Mouse (Mus musculus): ENCODE results near the gene Exoc6b. TPM values are rescaled to one million over a fixed set of nuclear protein-coding genes. Genes with fewer than 3 reads are reported as not detected.

Exoc6b gene
- total RNA-seq, 1 experiment: 19.8 TPM

DNA sequence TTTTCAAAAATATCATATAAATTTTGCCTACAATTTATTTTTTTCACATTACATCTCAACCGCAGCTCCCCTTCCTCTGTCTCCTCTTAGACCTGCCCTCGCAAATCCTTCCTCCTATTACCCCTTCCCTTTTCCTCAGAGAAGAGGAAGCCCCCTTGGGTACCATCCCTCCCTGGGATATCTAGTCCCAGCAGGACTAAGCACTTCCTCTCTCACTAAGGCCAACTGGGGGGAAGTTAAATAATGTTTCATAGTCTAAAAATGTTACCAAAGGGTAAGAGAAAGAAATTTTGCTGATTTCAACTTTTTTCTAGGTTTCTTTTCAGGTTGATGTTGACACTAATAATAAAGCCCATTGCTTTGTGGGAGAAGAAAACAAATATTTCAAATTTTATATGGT, 317.9 kb downstream of the Exoc6b start:
- Histone ChIP-seq H3K4me1 (ENCODE audit: control insufficient read depth in 2 of 2, insufficient read depth in 2 of 2, low read length in 2 of 2, poor library complexity in 1 of 2) (no peaks in the 10 kb centered on the region), H3K9ac (ENCODE audit: insufficient read depth, low read depth, low read length, poor library complexity, severe bottlenecking) (no peak overlapping the region), H3K9me3 (ENCODE audit: control insufficient read depth, insufficient read depth, low read depth, low read length) (no peaks in the 10 kb centered on the region), H3K36me3 (ENCODE audit: control insufficient read depth, insufficient read depth, low read length, poor library complexity, severe bottlenecking) (no peaks in the 10 kb centered on the region), H3K4me3 (ENCODE audit: insufficient read depth in 1 of 2, low read depth in 1 of 2, low read length in 2 of 2, poor library complexity in 1 of 2, severe bottlenecking in 1 of 2) (no peak overlapping the region), H3K27ac (ENCODE audit: insufficient read depth, low read depth, low read length, poor library complexity, severe bottlenecking) (no peak overlapping the region)
- DNase-seq (ENCODE audit: low read depth, low spot score): no peak
- TF ChIP-seq HCFC1 (IDR thresholded peaks at IDR 0.05; ENCODE audit: borderline replicate concordance, insufficient read depth, low read length) (no peak), ZC3H11A (IDR thresholded peaks at IDR 0.05; ENCODE audit: borderline replicate concordance, low read depth, low read length) (no peak)
- in situ Hi-C loops (cut with MboI; ENCODE audit: low sequenced_read_pairs in 2 of 2, unreplicated experiment in 2 of 2): no loop called here

DNA sequence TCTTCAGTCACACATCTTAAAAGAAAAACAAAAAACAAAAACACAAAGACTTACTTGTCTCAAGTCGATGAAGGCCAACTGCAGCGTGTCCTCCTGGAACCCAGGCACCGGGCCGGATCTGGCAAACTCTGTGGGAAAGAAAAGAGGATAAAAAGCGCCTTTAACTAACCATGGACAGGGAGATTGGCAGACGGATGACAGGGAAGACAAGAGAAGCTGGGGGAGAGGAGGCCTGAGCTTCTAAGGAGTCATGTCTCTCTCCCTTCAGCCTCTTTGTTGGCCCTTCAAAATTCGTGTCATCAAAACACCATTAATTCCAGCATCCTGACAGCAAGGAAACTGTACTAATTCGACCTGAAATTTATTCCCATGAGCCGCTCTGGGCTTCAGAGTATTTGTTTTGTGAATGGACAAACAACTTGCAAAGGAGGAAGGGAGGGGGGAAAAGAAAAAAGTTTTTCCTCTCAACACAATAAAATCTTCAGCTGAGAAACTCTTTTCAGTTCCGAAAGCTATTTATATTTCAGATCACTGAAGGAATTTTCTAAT, 322.4 kb downstream of the Exoc6b start:
- in situ Hi-C loops (cut with MboI; ENCODE audit: low sequenced_read_pairs in 2 of 2, unreplicated experiment in 2 of 2): no loop called here
- no peak overlapping the region for H3K27ac ChIP-seq (ENCODE audit: insufficient read depth, low read depth, low read length, poor library complexity, severe bottlenecking)
- H3K36me3 ChIP-seq (ENCODE audit: control insufficient read depth, insufficient read depth, low read length, poor library complexity, severe bottlenecking): no peaks in the 10 kb centered on the region

DNA sequence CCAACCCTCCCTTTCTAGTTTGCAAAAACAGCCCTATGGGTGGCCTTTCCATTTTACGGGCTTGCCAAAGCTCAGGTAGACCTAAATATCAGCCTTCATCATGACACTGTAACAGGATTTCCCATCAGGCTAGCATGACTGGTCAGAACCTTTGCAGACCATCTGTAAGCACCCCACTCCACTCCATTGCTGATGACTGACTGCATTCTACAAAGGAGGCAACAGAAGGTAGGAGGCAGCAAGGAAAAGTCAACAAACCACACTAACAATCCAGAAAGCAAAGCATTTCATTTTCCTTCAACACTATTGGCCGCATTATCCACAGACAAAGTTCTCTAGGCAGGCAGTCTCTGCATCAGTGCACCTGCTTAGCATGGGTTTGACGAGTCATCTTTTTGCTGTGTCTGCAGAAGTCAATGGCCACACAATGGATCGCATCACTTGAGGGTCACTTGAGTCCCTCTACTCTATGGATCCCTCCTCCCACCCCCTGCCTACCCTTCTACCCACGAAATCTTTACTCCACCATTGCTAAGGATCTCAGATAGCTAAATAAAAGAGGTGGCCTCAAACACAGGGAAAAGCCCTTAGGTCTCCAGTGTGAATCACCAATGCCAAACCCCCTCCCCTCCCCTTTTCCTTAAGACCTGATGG, 323.0 kb downstream of the Exoc6b start:
- Histone ChIP-seq H3K9ac (ENCODE audit: insufficient read depth, low read depth, low read length, poor library complexity, severe bottlenecking) (no peak overlapping the region), H3K4me1 (ENCODE audit: control insufficient read depth in 2 of 2, insufficient read depth in 2 of 2, low read length in 2 of 2, poor library complexity in 1 of 2) (no peaks in the 10 kb centered on the region), H3K36me3 (ENCODE audit: control insufficient read depth, insufficient read depth, low read length, poor library complexity, severe bottlenecking) (no peaks in the 10 kb centered on the region), H3K9me3 (ENCODE audit: control insufficient read depth, insufficient read depth, low read depth, low read length) (no peaks in the 10 kb centered on the region), H3K4me3 (ENCODE audit: insufficient read depth in 1 of 2, low read depth in 1 of 2, low read length in 2 of 2, poor library complexity in 1 of 2, severe bottlenecking in 1 of 2) (no peak overlapping the region), H3K27ac (ENCODE audit: insufficient read depth, low read depth, low read length, poor library complexity, severe bottlenecking) (no peak overlapping the region)
- TF ChIP-seq HCFC1 (IDR thresholded peaks at IDR 0.05; ENCODE audit: borderline replicate concordance, insufficient read depth, low read length) (no peak), ZNF384 (IDR thresholded peaks at IDR 0.05; ENCODE audit: low read depth, low read length) (no peak), ZC3H11A (IDR thresholded peaks at IDR 0.05; ENCODE audit: borderline replicate concordance, low read depth, low read length) (no peak), CHD2 (IDR thresholded peaks at IDR 0.05; ENCODE audit: low read depth, low read length) (no peak), MAFK (IDR thresholded peaks at IDR 0.05; ENCODE audit: insufficient read depth, low read depth, low read length) (no peak)
- in situ Hi-C loops (cut with MboI; ENCODE audit: low sequenced_read_pairs in 2 of 2, unreplicated experiment in 2 of 2): no loop called here
- no peak for DNase-seq (ENCODE audit: low read depth, low spot score)

More for the DNA sequence above, 322.4 kb downstream of the Exoc6b start:
- no peak for DNase-seq (ENCODE audit: low read depth, low spot score)
- TF ChIP-seq HCFC1 (IDR thresholded peaks at IDR 0.05; ENCODE audit: borderline replicate concordance, insufficient read depth, low read length): no peak
- no peak for TF ChIP-seq ZC3H11A (IDR thresholded peaks at IDR 0.05; ENCODE audit: borderline replicate concordance, low read depth, low read length)
- no peak for TF ChIP-seq MAFK (IDR thresholded peaks at IDR 0.05; ENCODE audit: insufficient read depth, low read depth, low read length)
- no peak for TF ChIP-seq ZNF384 (IDR thresholded peaks at IDR 0.05; ENCODE audit: low read depth, low read length)
- TF ChIP-seq CHD2 (IDR thresholded peaks at IDR 0.05; ENCODE audit: low read depth, low read length): no peak
- Histone ChIP-seq H3K9ac (ENCODE audit: insufficient read depth, low read depth, low read length, poor library complexity, severe bottlenecking) (no peak overlapping the region), H3K4me3 (ENCODE audit: insufficient read depth in 1 of 2, low read depth in 1 of 2, low read length in 2 of 2, poor library complexity in 1 of 2, severe bottlenecking in 1 of 2) (no peak overlapping the region), H3K4me1 (ENCODE audit: control insufficient read depth in 2 of 2, insufficient read depth in 2 of 2, low read length in 2 of 2, poor library complexity in 1 of 2) (no peaks in the 10 kb centered on the region), H3K9me3 (ENCODE audit: control insufficient read depth, insufficient read depth, low read depth, low read length) (no peaks in the 10 kb centered on the region)

DNA sequence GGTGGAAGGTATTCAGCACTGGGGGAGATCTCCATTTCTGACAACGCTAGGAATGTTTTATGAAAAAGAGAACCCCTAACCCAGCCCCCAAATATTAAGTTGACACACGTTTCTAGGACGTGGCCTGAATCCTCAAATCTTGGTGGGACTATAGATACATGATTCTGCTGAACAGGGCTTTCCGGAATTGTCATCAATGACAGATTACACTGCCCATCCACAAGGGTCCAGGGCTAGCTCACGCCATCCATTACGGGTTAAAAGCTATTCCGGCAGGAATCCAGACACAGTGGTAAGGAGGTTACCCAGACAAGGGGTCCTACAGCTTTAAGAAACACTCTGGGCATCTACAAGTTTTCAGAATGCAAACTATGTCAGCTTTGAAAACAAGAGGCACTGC, 323.7 kb downstream of the Exoc6b start:
- no peaks in the 10 kb centered on the region for H3K36me3 ChIP-seq (ENCODE audit: control insufficient read depth, insufficient read depth, low read length, poor library complexity, severe bottlenecking)
- H3K9me3 ChIP-seq (ENCODE audit: control insufficient read depth, insufficient read depth, low read depth, low read length): no peaks in the 10 kb centered on the region
- H3K4me1 ChIP-seq (ENCODE audit: control insufficient read depth in 2 of 2, insufficient read depth in 2 of 2, low read length in 2 of 2, poor library complexity in 1 of 2): no peaks in the 10 kb centered on the region
- H3K4me3 ChIP-seq (ENCODE audit: insufficient read depth in 1 of 2, low read depth in 1 of 2, low read length in 2 of 2, poor library complexity in 1 of 2, severe bottlenecking in 1 of 2): no peak overlapping the region
- H3K27ac ChIP-seq (ENCODE audit: insufficient read depth, low read depth, low read length, poor library complexity, severe bottlenecking): no peak overlapping the region
- TF ChIP-seq ZC3H11A (IDR thresholded peaks at IDR 0.05; ENCODE audit: borderline replicate concordance, low read depth, low read length): no peak
- no peak for TF ChIP-seq CHD2 (IDR thresholded peaks at IDR 0.05; ENCODE audit: low read depth, low read length)
- no peak for TF ChIP-seq HCFC1 (IDR thresholded peaks at IDR 0.05; ENCODE audit: borderline replicate concordance, insufficient read depth, low read length)
- in situ Hi-C loops (cut with MboI; ENCODE audit: low sequenced_read_pairs in 2 of 2, unreplicated experiment in 2 of 2): no loop called here
- H3K9ac ChIP-seq (ENCODE audit: insufficient read depth, low read depth, low read length, poor library complexity, severe bottlenecking): no peak overlapping the region
- no peak for DNase-seq (ENCODE audit: low read depth, low spot score)

DNA sequence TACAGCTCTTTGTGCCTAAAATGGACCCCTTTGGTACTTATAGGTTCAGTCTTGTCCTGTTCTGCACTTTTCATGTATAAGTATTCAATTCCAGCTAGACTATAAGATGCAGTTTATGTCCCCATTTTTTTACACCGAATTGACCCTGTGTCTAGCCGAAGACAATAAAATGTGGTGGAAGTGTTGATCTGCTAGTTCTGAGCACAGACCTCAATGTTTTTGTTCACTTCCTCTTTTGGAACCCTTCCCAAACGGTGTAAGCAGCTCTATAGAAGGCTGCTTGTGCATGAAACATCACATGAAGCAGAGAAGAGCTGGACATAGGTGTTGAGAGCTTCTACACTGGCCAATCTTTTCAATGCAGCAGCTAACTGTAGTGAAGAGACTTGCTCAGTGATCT, 327.1 kb downstream of the Exoc6b start:
- TF ChIP-seq CHD2 (IDR thresholded peaks at IDR 0.05; ENCODE audit: low read depth, low read length): no peak
- TF ChIP-seq MAFK (IDR thresholded peaks at IDR 0.05; ENCODE audit: insufficient read depth, low read depth, low read length): no peak
- TF ChIP-seq ZNF384 (IDR thresholded peaks at IDR 0.05; ENCODE audit: low read depth, low read length): no peak
- TF ChIP-seq HCFC1 (IDR thresholded peaks at IDR 0.05; ENCODE audit: borderline replicate concordance, insufficient read depth, low read length): no peak
- no peak for TF ChIP-seq ZC3H11A (IDR thresholded peaks at IDR 0.05; ENCODE audit: borderline replicate concordance, low read depth, low read length)
- H3K9ac ChIP-seq (ENCODE audit: insufficient read depth, low read depth, low read length, poor library complexity, severe bottlenecking): no peak overlapping the region
- H3K4me1 ChIP-seq (ENCODE audit: control insufficient read depth in 2 of 2, insufficient read depth in 2 of 2, low read length in 2 of 2, poor library complexity in 1 of 2): no peaks in the 10 kb centered on the region
- no peaks in the 10 kb centered on the region for H3K9me3 ChIP-seq (ENCODE audit: control insufficient read depth, insufficient read depth, low read depth, low read length)
- no peak overlapping the region for H3K27ac ChIP-seq (ENCODE audit: insufficient read depth, low read depth, low read length, poor library complexity, severe bottlenecking)
- no peak for DNase-seq (ENCODE audit: low read depth, low spot score)
- H3K36me3 ChIP-seq (ENCODE audit: control insufficient read depth, insufficient read depth, low read length, poor library complexity, severe bottlenecking): no peaks in the 10 kb centered on the region
- H3K4me3 ChIP-seq (ENCODE audit: insufficient read depth in 1 of 2, low read depth in 1 of 2, low read length in 2 of 2, poor library complexity in 1 of 2, severe bottlenecking in 1 of 2): no peak overlapping the region
- in situ Hi-C loops (cut with MboI; ENCODE audit: low sequenced_read_pairs in 2 of 2, unreplicated experiment in 2 of 2): no loop called here

All from ES-E14 (cell line).